Mouse (Mus musculus): ENCODE data around the gene Prox1. TPM values are rescaled to one million over a fixed set of nuclear protein-coding genes. Genes with fewer than 3 reads are reported as not detected.

The Prox1 gene
- polyA plus RNA-seq, 1 experiment from 2014 or later = 13.3 TPM

DNA sequence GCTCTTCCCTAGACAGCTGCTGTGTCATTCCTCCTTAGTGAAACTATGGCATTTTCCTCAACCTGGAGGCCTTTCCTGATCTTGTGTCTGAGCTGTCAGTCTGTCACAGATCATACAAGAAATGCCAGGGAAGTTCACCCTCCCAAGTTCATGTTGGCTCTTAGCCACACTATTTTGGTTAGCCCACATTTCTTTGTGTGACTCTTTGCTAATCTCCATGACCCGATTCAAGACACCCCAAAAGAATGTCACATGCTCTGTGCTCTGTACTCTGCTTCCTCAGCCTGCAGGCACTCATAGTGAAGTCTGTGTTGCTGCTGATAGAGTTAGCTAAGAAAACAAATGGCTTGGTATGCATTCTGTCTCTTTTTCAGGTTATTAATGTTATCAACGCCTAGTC, 18.6 kb upstream of the Prox1 start:
- no peak for DNase-seq (ENCODE audit: low spot score)
- H3K27ac ChIP-seq = no peak overlapping the region
- H3K9me3 ChIP-seq = no peaks in the 10 kb centered on the region
- WGBS = 52% methylated on average over 2 of the region's 2 CpGs
- no peaks in the 10 kb centered on the region for H3K27me3 ChIP-seq (ENCODE audit: insufficient read depth, poor library complexity, severe bottlenecking)
- no peaks in the 10 kb centered on the region for H3K36me3 ChIP-seq
- no peak overlapping the region for H3K4me3 ChIP-seq
- peaks cover 38% of the 10 kb centered on the region for H3K4me1 ChIP-seq

DNA sequence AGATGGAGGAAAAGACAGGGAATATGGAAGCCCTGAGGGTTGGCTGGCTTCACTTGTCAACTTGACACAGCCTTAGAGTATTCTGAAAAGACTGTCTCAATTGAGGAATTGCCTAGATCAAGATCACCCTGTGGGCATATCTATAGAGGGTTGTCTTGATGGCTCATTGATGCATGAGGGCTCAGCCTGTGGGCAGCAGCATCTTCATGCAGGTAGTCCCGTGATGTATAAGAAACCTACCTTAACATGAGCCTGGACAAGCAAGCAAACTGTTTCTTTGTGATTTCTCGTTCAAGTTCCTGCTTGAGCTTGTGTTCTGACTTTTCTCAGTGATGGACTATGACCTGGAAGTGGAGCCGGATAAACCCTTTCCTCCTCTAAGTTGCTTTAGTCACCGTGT, 15.8 kb upstream of the Prox1 start:
- no peak for DNase-seq (ENCODE audit: low spot score)
- Histone ChIP-seq H3K9me3 (no peaks in the 10 kb centered on the region), H3K4me1 (peaks cover 30% of the 10 kb centered on the region), H3K4me3 (no peak overlapping the region), H3K27me3 (ENCODE audit: insufficient read depth, poor library complexity, severe bottlenecking) (no peaks in the 10 kb centered on the region), H3K27ac (no peak overlapping the region), H3K36me3 (no peaks in the 10 kb centered on the region)
- WGBS = 74% methylated on average over 4 of the region's 4 CpGs

DNA sequence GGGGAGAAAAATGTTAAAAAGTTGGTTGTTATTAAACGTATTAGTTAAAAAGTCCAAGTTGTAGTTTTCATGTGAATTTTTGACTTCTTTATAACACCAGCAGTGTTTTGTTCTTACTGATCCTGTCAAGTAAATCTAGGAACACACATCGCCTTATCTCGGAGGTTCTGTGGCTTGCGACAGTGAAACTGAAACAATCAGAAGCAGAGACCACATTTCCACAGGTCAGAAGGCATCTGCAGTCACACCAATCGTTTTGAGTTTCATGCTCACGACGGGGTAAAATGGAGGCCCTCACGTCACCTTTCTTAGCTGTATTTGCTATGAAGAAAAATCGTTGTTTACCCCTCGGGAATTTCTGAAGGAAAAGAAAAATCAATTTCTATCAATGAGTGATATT, 14.8 kb upstream of the Prox1 start:
- WGBS = 76% methylated on average over 10 of the region's 10 CpGs
- H3K9me3 ChIP-seq = no peaks in the 10 kb centered on the region

DNA sequence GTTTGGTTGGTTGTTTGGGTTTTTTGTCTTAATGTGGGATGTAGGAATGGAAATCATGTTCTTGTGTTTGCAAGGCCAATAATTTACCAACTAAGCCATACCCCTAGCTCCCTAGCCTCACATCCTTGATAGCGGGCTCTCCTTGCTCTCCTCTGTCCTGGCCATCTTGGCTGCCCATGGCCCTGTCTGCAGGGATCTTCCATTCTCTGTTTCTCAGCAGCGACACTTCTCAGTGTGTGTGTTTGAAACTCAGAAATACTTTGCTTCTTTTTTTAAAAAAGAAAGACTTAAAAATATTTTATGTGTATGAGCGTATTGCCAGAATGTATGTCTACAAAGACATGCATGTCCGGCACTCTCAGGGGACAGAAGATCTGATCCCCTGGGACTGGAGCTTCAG, 13.1 kb upstream of the Prox1 start:
- Histone ChIP-seq H3K36me3 (no peaks in the 10 kb centered on the region), H3K27me3 (ENCODE audit: insufficient read depth, poor library complexity, severe bottlenecking) (no peaks in the 10 kb centered on the region), H3K27ac (no peak overlapping the region), H3K4me3 (no peak overlapping the region), H3K9me3 (no peaks in the 10 kb centered on the region), H3K4me1 (peaks cover 22% of the 10 kb centered on the region)
- no peak for DNase-seq (ENCODE audit: low spot score)
- 86% methylated on average over 4 of the region's 4 CpGs for WGBS

More for the DNA sequence above, 14.8 kb upstream of the Prox1 start:
- Histone ChIP-seq H3K27ac (no peak overlapping the region), H3K4me1 (peaks cover 32% of the 10 kb centered on the region), H3K4me3 (no peak overlapping the region), H3K27me3 (ENCODE audit: insufficient read depth, poor library complexity, severe bottlenecking) (no peaks in the 10 kb centered on the region), H3K36me3 (no peaks in the 10 kb centered on the region)
- no peak for DNase-seq (ENCODE audit: low spot score)

DNA sequence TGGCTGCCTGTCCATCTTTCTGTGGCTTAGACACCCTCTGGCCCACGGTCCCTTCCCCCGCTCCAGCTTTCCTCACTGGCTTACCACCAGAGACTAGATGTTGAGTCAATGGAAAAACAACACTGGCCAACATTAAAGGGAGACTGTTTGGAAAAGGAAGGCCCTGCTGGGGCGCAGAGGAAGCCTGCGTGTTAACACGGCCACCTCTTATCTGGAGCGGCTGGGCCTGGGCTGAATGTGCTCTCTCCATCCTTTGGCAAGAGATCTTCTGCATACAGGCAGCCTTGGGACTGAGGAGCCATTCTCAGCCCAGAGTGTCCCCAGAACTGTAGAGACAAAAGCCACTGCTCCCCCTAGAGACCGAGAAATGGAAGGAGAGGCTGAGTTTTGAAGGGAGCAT, 11.3 kb upstream of the Prox1 start:
- Histone ChIP-seq H3K27me3 (ENCODE audit: insufficient read depth, poor library complexity, severe bottlenecking) (peaks cover 14% of the 10 kb centered on the region; the same call in 1 of the 2 replicates), H3K27ac (0 out of 2 replicates have a peak overlapping the region, but pooled peaks have one; percentile 6), H3K4me3 (no peak overlapping the region), H3K4me1 (peaks cover 28% of the 10 kb centered on the region), H3K36me3 (no peaks in the 10 kb centered on the region), H3K9me3 (no peaks in the 10 kb centered on the region)
- WGBS = 49% methylated on average over 7 of the region's 7 CpGs
- DNase-seq (ENCODE audit: low spot score) = peak; percentile 81

DNA sequence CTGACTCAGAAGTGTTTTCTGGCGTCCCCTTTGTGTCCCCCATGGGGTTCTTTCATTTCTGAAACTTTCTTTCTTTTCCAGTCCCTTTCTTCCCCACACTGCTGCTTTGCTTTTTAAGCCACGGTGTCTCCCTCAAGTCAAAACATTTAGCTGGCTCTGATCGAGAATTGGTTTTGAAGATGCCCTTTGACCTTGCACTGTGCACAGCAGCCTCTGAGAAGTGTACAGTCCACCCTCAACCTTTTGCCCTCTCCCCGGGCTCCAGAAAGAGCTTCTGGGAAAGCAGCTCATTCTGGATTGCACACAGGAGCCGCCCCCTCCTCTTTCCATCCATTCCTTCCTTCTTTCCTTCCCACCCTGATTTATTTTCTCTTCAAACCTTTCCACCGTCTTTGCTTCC, 10.3 kb upstream of the Prox1 start:
- Histone ChIP-seq H3K27me3 (ENCODE audit: insufficient read depth, poor library complexity, severe bottlenecking) (peaks cover 19% of the 10 kb centered on the region; the same call in 1 of the 2 replicates), H3K27ac (peak overlapping the region; percentile 25; the same call in 1 of the 2 replicates)
- WGBS = 54% methylated on average over 6 of the region's 6 CpGs

DNA sequence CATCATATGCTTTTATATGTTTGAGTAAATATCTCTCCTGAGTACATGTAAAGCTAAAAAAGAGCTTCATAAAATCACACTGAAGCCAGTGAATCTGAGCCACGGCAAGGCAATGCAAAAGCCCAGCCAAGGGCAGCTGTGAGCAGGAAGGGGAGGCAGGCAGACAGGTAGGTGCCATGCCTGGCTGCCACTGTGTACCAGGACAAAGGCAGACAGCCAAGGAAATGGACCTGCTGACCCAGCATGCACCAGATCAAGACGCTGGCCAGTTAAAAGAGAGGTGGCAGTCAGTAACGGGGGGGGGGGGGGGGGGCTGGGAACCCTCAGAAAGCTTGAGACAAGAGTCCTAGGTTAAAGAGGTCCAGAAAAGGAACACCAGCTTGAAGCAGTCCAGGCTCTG, 6.4 kb upstream of the Prox1 start:
- Histone ChIP-seq H3K36me3 (no peaks in the 10 kb centered on the region), H3K4me1 (peaks cover 49% of the 10 kb centered on the region), H3K27ac (0 out of 2 replicates have a peak overlapping the region, but pooled peaks have one; percentile 42), H3K4me3 (no peak overlapping the region), H3K27me3 (ENCODE audit: insufficient read depth, poor library complexity, severe bottlenecking) (peaks cover 42% of the 10 kb centered on the region), H3K9me3 (no peaks in the 10 kb centered on the region)
- WGBS = 40% methylated on average over 3 of the region's 3 CpGs
- no peak for DNase-seq (ENCODE audit: low spot score)

More for the DNA sequence above, 10.3 kb upstream of the Prox1 start:
- no peak overlapping the region for H3K4me3 ChIP-seq
- DNase-seq (ENCODE audit: low spot score) = no peak
- H3K9me3 ChIP-seq = no peaks in the 10 kb centered on the region
- H3K36me3 ChIP-seq = no peaks in the 10 kb centered on the region
- peaks cover 28% of the 10 kb centered on the region for H3K4me1 ChIP-seq

DNA sequence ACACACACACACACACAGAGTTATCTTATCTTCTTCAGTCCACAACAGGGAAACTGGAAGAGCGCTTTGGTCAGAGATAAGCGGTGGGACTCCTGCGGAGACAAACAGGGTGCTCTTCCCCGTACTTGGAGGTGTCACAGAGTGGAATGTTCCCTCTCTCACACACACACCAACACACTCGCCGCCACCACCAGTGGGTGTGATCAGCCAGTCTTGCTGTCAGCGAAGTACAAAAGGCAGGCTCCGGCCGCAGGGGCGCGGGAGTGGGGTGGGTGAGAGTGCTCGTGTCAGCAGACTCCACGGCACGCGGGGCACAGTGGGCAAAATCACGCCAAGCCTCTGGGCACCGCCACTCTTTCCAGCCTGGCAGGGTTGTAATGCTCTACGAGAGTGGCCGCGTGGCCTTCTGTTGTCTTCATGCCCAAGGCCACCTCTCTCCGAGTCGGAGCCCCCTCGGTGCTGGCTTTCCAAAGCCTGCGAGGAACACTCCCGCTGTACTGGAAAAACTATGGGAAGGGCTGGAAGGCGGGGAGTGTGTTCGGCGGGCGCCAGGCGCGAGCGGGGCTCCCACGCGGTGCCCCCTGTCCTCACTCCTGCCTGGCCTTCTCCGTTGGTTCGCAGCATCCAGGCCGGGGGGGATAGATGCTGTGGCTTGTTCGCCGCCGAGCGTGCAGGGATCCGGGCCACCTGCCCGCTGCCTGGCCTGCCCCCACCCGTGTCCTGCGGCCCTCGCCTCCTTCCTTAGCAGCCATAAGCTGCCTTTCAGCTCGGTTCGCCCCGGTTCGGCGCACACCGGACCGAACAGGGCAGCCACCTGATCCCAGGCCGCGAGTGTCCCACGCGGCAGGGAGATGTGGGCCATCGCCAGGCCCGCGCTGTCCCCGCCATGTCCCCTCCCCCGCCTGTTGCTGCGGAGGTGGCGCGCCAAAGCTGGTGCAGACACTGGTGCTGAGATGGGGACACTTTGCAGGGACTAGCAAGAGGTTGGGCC, 4.5 kb upstream of the Prox1 start:
- Histone ChIP-seq H3K4me3 (peak overlapping the region; percentile 67), H3K27me3 (ENCODE audit: insufficient read depth, poor library complexity, severe bottlenecking) (peaks cover 42% of the 10 kb centered on the region), H3K9me3 (no peaks in the 10 kb centered on the region), H3K36me3 (no peaks in the 10 kb centered on the region), H3K27ac (peak overlapping the region; percentile 93), H3K4me1 (peaks cover 43% of the 10 kb centered on the region)
- peak; percentile 87 for DNase-seq (ENCODE audit: low spot score)
- WGBS = 1% methylated on average over 65 of the region's 65 CpGs

DNA sequence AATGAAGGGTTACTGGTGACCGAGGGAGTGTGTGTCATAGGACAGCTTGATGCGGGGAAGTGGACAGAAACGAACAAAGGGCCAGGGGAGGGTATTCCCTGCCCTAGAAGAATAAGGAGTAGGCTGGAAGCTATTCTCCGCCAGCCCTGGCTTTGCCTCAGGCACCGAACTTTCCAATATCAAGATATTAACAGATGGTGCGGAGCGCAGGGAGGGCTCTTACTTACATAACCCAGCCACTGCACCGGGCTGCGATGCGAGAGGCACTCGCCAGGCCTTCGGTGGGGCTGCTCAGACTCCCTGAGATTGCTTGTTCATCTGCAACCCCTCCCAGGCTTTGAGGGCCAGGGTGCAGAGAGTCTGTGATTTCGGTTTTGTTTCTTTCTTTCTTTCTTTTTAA, 3.7 kb upstream of the Prox1 start:
- Histone ChIP-seq H3K27ac (peak overlapping the region; percentile 93), H3K36me3 (no peaks in the 10 kb centered on the region), H3K4me1 (peaks cover 43% of the 10 kb centered on the region), H3K27me3 (ENCODE audit: insufficient read depth, poor library complexity, severe bottlenecking) (peaks cover 42% of the 10 kb centered on the region), H3K9me3 (no peaks in the 10 kb centered on the region), H3K4me3 (peak overlapping the region; percentile 67)
- 2% methylated on average over 13 of the region's 13 CpGs for WGBS
- DNase-seq (ENCODE audit: low spot score) = no peak

DNA sequence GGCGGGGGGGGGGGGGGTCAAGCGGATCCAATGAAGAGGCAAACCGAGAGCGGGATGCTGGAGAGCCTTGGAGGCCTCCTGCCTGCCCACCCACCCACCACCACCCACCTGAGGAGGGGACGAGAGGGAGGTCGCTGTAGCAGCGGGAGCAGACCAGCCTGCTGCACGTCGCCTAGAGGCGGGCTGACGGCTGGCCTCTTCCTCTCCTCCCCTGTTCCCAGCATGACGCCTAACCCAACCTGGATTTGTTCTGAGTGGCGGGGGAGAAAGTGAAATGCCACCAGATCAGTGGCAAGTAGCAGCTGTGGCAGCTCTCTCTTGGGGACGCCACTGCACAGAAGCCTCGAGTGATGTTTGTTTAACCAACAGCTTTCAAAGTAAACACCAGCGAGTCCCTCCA, 3.1 kb upstream of the Prox1 start:
- H3K4me1 ChIP-seq = peaks cover 44% of the 10 kb centered on the region
- peaks cover 42% of the 10 kb centered on the region for H3K27me3 ChIP-seq (ENCODE audit: insufficient read depth, poor library complexity, severe bottlenecking)
- H3K36me3 ChIP-seq = no peaks in the 10 kb centered on the region
- H3K27ac ChIP-seq = peak overlapping the region; percentile 96
- peak overlapping the region; percentile 91 for H3K4me3 ChIP-seq
- under 1% methylated on average over 16 of the region's 16 CpGs for WGBS
- no peak for DNase-seq (ENCODE audit: low spot score)
- no peaks in the 10 kb centered on the region for H3K9me3 ChIP-seq

DNA sequence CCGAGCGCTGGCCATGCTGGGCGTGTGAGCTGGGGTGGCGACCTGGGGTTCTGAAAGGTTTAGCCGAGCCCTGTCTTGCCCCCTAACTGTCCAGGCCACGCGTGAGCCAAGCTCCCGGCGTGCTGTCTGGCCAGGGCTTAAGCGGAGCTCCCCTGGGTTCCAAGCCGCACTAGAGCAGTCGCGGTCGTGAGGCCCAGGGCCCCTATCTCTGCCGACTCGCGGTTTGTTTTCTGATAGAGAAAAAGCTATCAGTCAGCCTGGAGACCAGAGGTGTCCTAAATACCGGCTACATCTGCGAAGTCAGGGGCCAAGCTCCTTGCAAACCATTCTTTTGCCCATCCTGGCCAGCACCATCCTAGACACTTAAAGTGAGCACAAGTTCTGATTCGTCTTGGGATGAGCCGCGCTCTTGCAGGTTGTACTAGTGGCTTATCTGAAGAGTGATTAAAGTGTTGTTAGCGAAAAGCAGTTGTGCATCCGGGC, 2.5 kb upstream of the Prox1 start:
- Histone ChIP-seq H3K9me3 (no peaks in the 10 kb centered on the region), H3K27ac (peak overlapping the region; percentile 96), H3K4me3 (peak overlapping the region; percentile 91), H3K36me3 (no peaks in the 10 kb centered on the region), H3K4me1 (peaks cover 50% of the 10 kb centered on the region), H3K27me3 (ENCODE audit: insufficient read depth, poor library complexity, severe bottlenecking) (peaks cover 38% of the 10 kb centered on the region)
- under 1% methylated on average over 24 of the region's 24 CpGs for WGBS
- no peak for DNase-seq (ENCODE audit: low spot score)

DNA sequence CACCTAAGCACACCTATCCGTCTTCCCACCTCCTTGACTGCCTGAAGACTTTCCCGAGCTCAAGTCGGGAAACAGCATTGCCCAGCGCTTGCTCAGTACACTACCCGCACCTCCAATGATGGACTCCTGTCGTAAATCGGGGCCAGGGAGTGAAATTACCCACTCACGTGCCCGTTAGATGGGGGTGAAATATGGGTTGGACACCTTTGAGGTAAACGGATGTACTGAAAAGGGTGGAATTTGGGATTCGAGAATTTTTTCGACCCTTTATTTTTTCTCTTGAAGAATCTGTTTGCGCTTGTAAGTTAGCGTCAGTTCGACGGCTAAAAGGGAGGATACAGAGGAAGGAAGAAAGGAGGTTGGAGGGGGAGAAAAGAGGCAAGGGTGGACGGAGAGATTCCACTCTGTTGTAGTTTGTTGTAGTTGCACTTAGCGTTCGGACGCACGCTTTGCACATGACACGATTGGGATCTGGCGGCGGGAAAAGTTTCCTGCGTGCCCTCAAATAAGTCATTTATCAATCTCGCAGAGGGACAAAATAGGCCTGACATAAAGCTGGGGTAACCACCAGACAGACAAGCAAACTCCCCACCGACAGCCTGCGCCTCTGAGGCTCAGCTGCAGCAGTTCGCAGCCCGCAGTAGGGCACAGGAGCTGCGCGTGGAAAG, 1.9 kb upstream of the Prox1 start:
- Histone ChIP-seq H3K27me3 (ENCODE audit: insufficient read depth, poor library complexity, severe bottlenecking) (peaks cover 35% of the 10 kb centered on the region), H3K27ac (peak overlapping the region; percentile 96), H3K9me3 (no peaks in the 10 kb centered on the region), H3K36me3 (no peaks in the 10 kb centered on the region), H3K4me1 (peaks cover 54% of the 10 kb centered on the region), H3K4me3 (peak overlapping the region; percentile 91)
- WGBS = 2% methylated on average over 32 of the region's 32 CpGs
- DNase-seq (ENCODE audit: low spot score) = no peak

DNA sequence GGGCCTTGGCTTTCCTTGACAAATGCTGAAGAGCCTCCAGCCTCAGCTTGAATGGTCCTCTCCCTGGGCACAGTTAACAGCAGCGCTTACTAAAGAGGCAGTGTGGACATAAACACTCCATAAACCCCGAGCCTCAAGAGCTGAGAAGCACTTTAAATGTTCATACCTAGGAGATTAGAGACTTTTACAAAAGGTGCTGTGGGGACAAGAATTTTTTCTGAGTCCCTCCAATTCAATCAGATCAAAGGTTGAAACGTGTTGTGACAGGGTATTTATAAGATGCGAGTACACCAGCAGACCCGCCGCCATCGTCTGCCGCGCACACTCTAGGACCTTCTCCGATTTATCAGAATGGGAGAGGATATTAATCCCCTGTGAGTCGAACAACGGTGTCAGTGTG, 1.2 kb upstream of the Prox1 start:
- H3K4me3 ChIP-seq = peak overlapping the region; percentile 91
- no peaks in the 10 kb centered on the region for H3K36me3 ChIP-seq
- peaks cover 32% of the 10 kb centered on the region for H3K27me3 ChIP-seq (ENCODE audit: insufficient read depth, poor library complexity, severe bottlenecking)
- WGBS = under 1% methylated on average over 12 of the region's 12 CpGs
- peak overlapping the region; percentile 96 for H3K27ac ChIP-seq
- H3K4me1 ChIP-seq = peaks cover 49% of the 10 kb centered on the region
- no peaks in the 10 kb centered on the region for H3K9me3 ChIP-seq
- peak; percentile 71 for DNase-seq (ENCODE audit: low spot score)
